Mouse (Mus musculus) MEL-GATA-1-ER (cell line): ENCODE results near the gene Rhox2a.
"Not testable (repeated sequence)": the region's sequence is repeated elsewhere in the genome, so short reads cannot be mapped to it uniquely, and the experiment has no call there.

Experiments
- DNase-seq: peaks from one replicate; pipeline ENCODE4 v3.0.0-alpha.2; 2012; ENCODE audit warnings: low read depth; ENCODE audit errors: extremely low read depth

Rhox2a gene

DNA sequence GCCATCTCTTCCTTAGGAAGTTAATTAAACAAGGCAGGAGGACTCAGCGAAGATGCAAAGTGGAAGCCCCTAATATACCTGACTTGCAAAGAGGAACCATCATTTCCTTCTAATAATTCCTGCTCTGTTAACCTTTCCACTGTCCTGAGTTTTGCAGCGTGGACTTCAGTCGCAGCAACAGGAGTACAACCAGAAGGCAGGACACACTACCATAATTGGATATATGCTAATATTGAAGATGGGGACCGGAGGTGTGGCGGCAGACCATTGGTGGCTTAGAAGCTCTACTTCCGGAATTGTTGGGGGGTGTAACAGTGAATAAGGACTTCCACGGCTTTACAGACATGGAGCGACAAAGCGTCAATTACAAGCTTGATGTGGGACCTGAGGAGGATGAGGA lies at the start of gene Rhox2a:
TSS of gene Rhox2a (plus strand) at position 301 of the 400 bp plus-strand sequence.
- not testable (repeated sequence) for DNase-seq

DNA sequence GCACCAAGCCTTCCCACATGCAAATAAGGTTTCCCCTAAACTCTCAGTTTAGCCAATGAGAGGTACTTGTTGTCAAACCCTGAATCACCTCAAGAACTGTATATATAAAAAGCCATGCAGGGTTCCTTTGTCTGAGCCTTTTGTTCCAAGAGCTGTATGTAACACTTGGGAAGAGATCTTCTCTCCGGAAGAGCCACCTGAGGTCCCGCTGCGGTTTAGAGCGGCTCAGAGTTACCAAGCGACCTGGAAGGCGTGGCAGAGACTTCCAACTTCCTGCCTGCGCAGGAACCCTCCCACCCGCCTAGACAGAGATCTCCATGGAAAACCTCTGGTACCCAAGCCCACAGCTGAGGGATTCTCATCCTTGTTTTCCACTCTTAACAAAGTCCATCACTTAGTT lies 46.1 kb upstream of the Rhox2a start:
- DNase-seq: no peak

DNA sequence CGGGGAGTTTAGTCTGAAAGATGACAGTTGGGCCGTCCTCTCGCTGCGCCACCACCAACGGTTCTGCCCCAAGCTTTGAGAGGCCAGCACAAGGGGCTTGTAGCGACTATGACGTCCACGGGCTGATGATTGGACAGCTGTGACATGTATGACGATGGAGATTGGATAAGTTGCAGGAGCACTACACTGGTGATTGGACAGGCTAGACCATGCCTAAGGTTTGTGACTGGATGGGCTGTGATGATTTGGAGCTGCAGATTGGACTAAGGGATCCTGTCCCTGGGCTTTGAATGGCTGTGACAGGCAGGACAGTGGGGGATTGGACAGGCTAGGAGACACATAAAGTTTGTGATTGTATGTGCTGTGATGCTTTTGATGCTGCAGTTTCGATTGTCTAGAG lies 33.8 kb upstream of the Rhox2a start, which contains the start of gene Gm9:
TSS of gene Gm9 (minus strand) at position 101 of the 400 bp plus-strand sequence.
- no peak for DNase-seq

DNA sequence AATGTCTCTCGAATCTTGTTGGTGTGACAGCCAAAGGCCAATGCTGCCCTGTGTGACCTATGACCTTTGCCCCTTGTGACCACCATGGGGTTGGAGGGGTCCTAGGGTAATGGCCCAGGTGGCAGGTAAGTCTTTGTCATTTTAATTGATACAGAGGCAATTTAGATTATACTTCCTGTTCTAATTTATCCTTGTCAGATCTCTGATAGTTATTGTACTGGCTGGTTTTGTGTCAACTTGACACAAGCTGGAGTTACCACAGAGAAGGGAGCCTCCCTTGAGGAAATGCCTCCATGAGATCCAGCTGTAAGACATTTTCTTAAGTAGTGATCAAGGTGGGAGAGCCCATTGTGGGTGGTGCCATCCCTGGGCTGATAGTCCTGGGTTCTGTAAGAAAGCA lies 22.6 kb upstream of the Rhox2a start, which contains the start of gene Rhox1:
TSS of gene Rhox1 (minus strand) at position 101 of the 400 bp plus-strand sequence.
- not testable (repeated sequence) for DNase-seq

DNA sequence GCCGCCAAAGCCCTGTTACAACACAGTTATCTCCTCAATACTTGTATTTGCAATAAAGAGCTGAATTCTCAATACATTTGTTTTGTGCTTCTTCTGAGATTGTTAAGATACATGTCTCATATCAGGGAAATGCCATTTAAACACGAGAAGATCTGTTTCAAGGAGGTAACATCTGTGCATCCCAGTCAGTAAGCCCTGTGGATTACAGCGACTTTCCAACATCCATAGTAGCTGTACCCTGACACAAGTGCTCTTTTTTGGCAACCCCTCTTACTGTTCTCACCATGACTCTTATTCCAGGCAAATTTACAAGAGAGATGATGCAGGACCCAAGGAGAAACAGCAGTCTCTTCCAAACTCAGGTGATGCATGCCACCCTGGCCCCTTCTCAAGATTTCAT lies 4.8 kb downstream of the Rhox2a start, which contains the start of gene Rhox3a:
TSS of gene Rhox3a (plus strand) at position 301 of the 400 bp plus-strand sequence.
- not testable (repeated sequence) for DNase-seq

DNA sequence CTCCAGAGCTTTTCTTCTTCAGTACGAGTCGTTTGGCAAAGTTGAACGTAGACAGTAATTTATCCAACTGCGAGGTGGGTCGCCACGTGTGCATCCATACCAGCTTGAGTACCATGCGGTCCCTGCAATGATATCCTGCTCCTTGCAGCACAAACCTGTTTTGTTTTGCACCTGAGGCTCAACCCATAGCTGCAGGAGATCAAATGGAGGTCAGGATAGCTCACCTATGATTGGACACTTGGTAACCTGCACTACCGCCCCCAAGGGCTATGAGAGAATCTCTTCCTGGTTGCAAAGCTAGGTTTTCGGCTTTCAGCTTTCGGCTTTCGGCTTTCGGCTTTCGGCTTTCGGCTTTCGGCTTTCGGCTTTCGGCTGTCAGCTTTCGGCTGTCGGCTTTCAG lies 20.3 kb downstream of the Rhox2a start, which contains the start of gene Rhox4a:
TSS of gene Rhox4a (plus strand) at position 301 of the 400 bp plus-strand sequence.
- DNase-seq: not testable (repeated sequence)
